Mouse (Mus musculus) bone marrow, adult 2 months (tissue): ENCODE data around the gene Itpa. TPM values are rescaled to one million over a fixed set of nuclear protein-coding genes. Genes with fewer than 3 reads are reported as not detected.

Experiments
- H3K27ac ChIP-seq: fragments of 200-500 bp; 2 replicates; pipeline ENCODE4 v1.5.1; 2012; ENCODE audit warnings: low read depth, mild to moderate bottlenecking, control low read depth, inconsistent platforms, low read length; ENCODE audit not compliant: control insufficient read depth, poor library complexity, insufficient read depth
- H3K4me1 ChIP-seq: fragments of 200-500 bp; 2 replicates; pipeline ENCODE4 v1.6.1; 2011; ENCODE audit warnings: low read length; ENCODE audit not compliant: control insufficient read depth, insufficient read depth
- H3K4me3 ChIP-seq: fragments of 200-500 bp; replicated peaks from 2 replicates; pipeline ENCODE3; 2011; ENCODE audit warnings: mild to moderate bottlenecking, low read depth, low read length, control low read depth; ENCODE audit not compliant: control insufficient read depth
- CTCF ChIP-seq: fragments of 200-500 bp; IDR thresholded peaks from 2 replicates; pipeline ENCODE4 v1.5.1; 2011; ENCODE audit warnings: low read length, control low read depth; ENCODE audit not compliant: control insufficient read depth, insufficient read depth
- POLR2A ChIP-seq: fragments of 200-500 bp; IDR thresholded peaks from 2 replicates; pipeline ENCODE4 v1.6.1; 2011; ENCODE audit warnings: low read depth, mild to moderate bottlenecking, control low read depth, low read length, borderline replicate concordance; ENCODE audit not compliant: control insufficient read depth
- WGBS: fragments of 180-500 bp; shearing (Covaris S2); methylation state at CpG from one replicate; pipeline ENCODE4 v1.1.7; 2018; 5-methylcytosine and 5-hydroxymethylcytosine counted together
- polyA plus RNA-seq: library from polyadenylated mRNA; stranded (reverse); fragments of >200 nt; gene quantifications from 2 replicates; pipeline ENCODE4 v1.2.4, GENCODE M21; 2011; ENCODE audit warnings: low replicate concordance; ENCODE audit not compliant: missing spikeins, insufficient read depth, insufficient read length

Gene Itpa
- polyA plus RNA-seq = 34.3 and 42.3 TPM in 2 replicates

DNA sequence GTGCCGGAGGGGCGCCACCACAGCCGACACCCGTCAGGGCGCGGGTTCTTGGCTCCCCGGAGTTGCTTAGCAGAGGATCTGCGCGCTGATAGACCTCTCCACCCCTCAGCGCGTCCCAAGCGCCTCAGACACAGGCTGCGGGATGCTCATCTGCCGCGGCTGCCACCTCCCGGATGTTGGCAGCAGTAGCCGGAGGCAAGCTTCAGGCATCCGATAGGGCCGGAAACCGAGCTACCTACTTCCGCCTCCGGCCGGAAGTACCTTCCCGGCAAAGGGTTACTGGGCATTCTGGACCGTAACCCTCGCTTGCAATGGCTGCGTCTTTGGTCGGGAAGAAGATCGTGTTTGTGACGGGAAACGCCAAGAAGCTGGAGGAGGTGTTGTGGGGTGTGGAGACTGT is at the start of gene Itpa:
Gene Itpa (plus strand): TSS at position 52 of the 400 bp plus-strand sequence.
- WGBS = under 1% methylated on average over 31 of the region's 31 CpGs
- peaks cover 4% of the 10 kb centered on the region; the same call in 1 of the 2 replicates for H3K4me1 ChIP-seq
- TF ChIP-seq CTCF (peak; percentile 51), POLR2A (peak; percentile 30; the same call in 1 of the 2 replicates)
- peak within 1 kb of the TSS; percentile 96 for H3K4me3 ChIP-seq
- H3K27ac ChIP-seq = peak within 1 kb of the TSS; percentile 80

DNA sequence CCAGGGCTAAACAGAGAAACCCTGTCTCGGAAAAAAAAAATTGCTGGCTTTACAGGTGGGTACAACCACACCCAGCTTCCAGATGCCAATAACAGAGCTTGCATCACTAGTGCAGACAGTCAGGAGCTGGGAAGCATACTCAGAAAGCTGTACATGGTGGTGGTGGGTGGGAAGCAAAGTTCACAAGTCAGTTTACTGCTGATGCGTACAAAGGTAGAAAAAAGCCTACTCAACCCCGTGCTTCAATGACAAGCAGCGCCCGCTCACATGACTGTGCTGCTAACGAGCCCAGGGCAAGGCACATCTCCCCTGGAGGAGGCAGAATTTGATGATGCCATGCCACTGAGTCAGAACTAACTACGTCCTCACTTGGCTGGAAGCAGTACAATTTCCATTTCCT is 48.4 kb upstream of the Itpa start:
- 93% methylated on average over 7 of the region's 7 CpGs for WGBS
- Histone ChIP-seq H3K27ac (no peak overlapping the region), H3K4me3 (no peak overlapping the region), H3K4me1 (no peaks in the 10 kb centered on the region)
- TF ChIP-seq POLR2A (no peak), CTCF (no peak)

DNA sequence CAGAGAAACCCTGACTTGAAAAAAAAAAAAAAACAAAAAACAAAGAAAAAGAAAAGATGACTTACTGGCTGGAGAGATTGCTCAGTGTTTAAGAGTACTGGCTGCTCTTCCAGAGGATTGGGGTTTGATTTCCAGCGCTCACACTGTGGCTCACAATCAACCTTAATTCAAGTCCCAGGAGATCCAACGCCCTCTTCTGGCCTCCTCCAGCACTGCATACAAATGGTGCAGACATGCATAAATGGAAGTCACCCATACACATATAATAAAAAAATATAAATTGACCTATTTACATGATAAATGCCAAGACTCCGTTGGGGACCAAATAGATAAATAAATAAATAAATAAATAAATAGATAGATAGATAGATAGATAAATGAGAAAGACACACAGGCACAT is 39.0 kb upstream of the Itpa start:
- TF ChIP-seq POLR2A (no peak), CTCF (no peak)
- Histone ChIP-seq H3K4me3 (no peak overlapping the region), H3K27ac (no peak overlapping the region), H3K4me1 (no peaks in the 10 kb centered on the region)
- WGBS = 77% methylated on average over 3 of the region's 3 CpGs

DNA sequence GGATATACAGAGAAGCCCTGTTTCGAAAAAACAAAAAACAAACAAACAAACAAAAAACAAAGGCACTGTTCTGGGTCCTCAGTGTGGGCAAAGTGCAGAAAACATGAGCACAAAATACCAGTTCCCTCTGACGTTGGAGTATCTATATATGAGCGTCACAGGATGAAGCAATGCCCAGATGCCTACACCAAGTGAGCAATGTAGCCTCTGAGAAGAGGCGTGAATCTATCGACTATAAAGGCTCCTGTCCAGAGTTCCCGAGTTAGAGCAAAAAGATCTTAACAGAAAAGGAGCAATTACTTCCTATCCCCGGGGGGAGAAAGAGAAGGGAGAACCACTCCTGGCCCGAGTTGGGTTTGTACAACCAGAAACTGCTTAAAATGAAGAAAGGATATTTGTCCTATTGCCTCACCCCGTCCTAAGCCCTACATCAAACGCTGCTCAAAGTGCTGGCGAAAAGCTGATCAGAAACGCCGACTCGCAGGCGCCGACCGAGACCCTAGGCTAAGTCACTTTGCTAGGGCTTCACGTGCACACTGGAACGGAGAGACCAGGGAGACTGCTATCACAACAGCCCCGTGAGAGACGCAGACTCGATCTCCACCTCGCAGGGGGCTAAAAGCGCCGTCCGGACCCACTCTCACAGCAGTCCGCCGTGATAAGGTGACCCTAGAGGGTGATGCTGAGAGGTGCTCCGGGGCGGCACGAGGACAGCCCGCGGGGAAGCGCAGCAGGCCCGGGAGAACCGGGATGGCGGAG is 38.2 kb upstream of the Itpa start:
- H3K27ac ChIP-seq = peak overlapping the region; percentile 84; the same call in 1 of the 2 replicates
- H3K4me3 ChIP-seq = peak overlapping the region; percentile 93
- TF ChIP-seq CTCF (no peak), POLR2A (no peak)
- no peaks in the 10 kb centered on the region for H3K4me1 ChIP-seq
- WGBS = 2% methylated on average over 37 of the region's 37 CpGs

DNA sequence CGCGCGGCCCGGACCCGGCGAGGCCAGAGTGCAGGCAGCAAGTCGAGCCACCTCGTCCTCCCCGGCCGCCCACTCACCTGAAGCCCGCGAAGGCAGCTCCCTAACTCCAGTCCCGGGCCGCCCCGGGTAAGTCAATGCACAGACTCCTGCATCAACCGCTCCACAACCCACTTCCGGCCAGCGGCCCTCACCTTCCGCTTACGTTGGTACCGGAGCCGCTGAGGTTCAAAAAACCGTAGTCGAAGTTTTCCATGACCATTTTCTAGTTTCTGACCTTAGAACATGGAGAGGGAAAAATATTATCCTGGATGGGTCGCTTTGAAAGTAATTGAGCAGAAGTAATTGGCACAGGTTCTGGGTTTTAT is 37.6 kb upstream of the Itpa start, which contains the start of the genes Fastkd5 and Ubox5:
Gene Fastkd5 (minus strand): TSS at position 189 of the 365 bp plus-strand sequence.
Gene Ubox5 (minus strand): TSS at position 200 of the 365 bp plus-strand sequence.
- peaks cover 2% of the 10 kb centered on the region; the same call in 1 of the 2 replicates for H3K4me1 ChIP-seq
- H3K27ac ChIP-seq = peak within 1 kb of the TSS; percentile 84; the same call in 1 of the 2 replicates
- peak within 1 kb of the TSS; percentile 93 for H3K4me3 ChIP-seq
- under 1% methylated on average over 25 of the region's 25 CpGs for WGBS
- TF ChIP-seq POLR2A (peak; percentile 73; the same call in 1 of the 2 replicates), CTCF (no peak)

DNA sequence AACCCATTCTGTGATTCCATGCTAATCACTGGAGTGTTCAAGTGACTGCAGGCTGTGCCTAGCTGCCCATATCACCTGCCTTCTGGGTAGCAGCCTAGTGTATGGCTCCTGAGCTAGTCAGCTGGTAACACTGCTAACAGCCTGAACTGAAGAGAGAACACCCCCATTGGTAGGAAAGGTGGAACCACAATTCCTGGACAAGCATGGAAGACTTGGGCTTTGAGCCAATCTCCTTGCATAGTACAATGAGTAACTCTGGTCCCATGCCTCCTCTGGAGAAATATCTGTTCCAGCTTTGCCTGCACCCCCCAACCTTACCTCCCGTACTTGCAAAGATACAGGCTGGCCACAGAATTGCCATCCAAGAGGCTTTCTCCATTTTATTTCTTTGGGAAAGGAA is 35.0 kb upstream of the Itpa start:
- Histone ChIP-seq H3K4me3 (no peak overlapping the region), H3K27ac (no peak overlapping the region), H3K4me1 (peaks cover 2% of the 10 kb centered on the region; the same call in 1 of the 2 replicates)
- WGBS = 74% methylated on average over 1 of the region's 1 CpGs
- TF ChIP-seq POLR2A (no peak), CTCF (no peak)

DNA sequence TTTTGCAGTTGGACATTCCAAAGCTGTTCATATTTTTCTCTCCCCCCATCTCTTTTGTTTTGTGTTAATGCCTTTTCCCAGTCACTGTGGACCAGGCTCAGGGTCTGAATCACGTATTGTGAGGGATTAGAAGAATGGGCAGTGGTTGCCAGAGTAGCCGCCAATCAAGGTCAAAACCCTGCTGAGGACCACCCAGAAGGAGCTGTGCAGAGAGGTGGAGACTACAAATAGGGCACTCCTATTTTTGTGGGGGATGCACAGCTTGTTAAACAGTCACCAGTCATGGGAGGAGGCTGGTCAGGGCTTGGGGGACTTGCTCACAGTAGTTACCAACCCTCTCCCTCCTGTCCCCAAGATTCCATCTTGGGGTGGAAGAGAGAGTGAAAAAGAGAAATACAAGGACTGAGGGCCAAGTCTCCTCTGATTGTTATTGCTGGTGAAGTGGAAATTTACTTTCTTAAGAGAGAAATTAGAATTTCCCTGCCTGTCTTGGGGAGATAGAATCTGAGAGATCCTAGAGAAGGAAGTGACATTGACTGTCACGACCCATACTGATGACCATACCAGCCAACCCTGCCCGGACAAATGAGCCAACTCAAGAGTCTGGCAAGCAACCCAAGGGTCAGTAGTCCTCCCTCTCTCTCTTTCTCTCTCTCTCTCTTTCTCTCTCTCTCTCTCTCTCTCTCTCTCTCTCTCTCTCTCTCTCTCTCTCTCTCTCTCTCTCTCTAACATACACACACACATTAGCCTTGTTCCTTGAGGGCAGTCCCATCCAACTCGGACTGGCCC is 34.3 kb upstream of the Itpa start:
- H3K4me3 ChIP-seq = no peak overlapping the region
- no peak overlapping the region for H3K27ac ChIP-seq
- TF ChIP-seq CTCF (no peak), POLR2A (no peak)
- peaks cover 2% of the 10 kb centered on the region; the same call in 1 of the 2 replicates for H3K4me1 ChIP-seq
- WGBS = 67% methylated on average over 5 of the region's 5 CpGs
